Mouse (Mus musculus): ENCODE results near the gene Gm3239. TPM values are rescaled to one million over a fixed set of nuclear protein-coding genes. Genes with fewer than 3 reads are reported as not detected.

Gene Gm3239
- polyA plus RNA-seq (2017; shearing (Covaris generic)): not detected

DNA sequence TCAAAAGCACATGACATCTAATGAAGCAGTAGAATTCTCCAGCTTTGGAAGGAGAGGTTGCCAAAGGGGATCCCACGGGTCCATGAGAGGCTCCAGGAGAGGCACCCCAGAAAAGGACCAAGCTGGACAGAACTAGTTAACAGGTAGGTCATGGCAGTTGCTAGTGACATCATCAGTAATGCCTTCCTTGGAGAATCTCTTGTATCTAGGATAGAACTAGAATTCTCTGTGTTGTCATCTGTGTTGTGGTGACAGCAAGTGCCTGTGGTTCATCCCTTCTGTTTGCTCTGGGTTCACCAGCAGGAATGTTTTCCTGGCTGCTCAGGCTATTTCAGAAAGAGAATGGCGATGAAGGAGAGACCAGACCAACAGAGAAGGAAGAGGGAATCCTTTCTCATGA lies at the start of gene Gm3239:
Gene Gm3239 (plus strand): TSS at position 301 of the 400 bp plus-strand sequence.

DNA sequence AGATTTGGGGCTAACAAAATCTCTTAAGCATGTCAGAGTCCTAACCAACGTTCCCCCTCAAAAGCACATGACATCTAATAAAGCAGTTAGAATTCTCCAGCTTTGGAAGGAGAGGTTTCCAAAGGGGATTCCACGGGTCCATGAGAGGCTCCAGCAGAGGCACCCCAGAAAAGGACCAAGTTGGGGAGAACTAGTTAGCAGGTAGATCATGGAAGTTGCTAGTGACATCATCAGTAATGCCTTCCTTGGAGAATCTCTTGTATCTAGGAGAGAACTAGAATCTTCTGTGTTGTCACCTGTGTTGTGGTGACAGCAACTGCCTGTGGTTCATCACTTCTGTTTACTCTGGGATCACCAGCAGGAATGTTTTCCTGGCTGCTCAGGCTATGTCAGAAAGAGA lies 31.9 kb upstream of the Gm3239 start, which contains the start of gene Gm8159:
Gene Gm8159 (plus strand): TSS at position 301 of the 400 bp plus-strand sequence.

DNA sequence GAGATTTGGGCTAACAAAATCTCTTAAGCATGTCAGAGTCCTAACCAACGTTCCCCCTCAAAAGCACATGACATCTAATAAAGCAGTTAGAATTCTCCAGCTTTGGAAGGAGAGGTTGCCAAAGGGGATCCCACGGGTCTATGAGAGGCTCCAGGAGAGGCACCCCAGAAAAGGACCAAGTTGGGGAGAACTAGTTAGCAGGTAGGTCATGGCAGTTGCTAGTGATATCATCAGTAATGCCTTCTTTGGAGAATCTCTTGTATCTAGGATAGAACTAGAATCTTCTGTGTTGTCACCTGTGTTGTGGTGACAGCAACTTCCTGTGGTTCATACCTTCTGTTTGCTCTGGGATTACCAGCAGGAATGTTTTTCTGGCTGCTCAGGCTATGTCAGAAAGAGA lies 44.9 kb downstream of the Gm3239 start, which contains the start of gene Gm7876:
Gene Gm7876 (plus strand): TSS at position 301 of the 400 bp plus-strand sequence.

Other genes starting within 250 kb of the Gm3239 start
- not detected for gene Gm3164, start 248.7 kb upstream of the Gm3239 start, polyA plus RNA-seq (2017; shearing (Covaris generic))
- gene Gm3173, start 233.2 kb upstream of the Gm3239 start, polyA plus RNA-seq (2017; shearing (Covaris generic)): not detected
- gene Gm3182, start 182.4 kb upstream of the Gm3239 start, polyA plus RNA-seq (2017; shearing (Covaris generic)): not detected
- not detected for gene Gm3047, start 108.8 kb upstream of the Gm3239 start, polyA plus RNA-seq (2017; shearing (Covaris generic))
- gene Gm8159, start 31.8 kb upstream of the Gm3239 start, polyA plus RNA-seq (2017; shearing (Covaris generic)): not detected
- gene Gm7876, start 45.0 kb downstream of the Gm3239 start, polyA plus RNA-seq (2017; shearing (Covaris generic)): not detected
- gene Gm3252, start 62.6 kb downstream of the Gm3239 start, polyA plus RNA-seq (2017; shearing (Covaris generic)): not detected
- gene Gm9602, start 112.1 kb downstream of the Gm3239 start, polyA plus RNA-seq (2017; shearing (Covaris generic)): not detected
- not detected for gene Gm3269, start 173.9 kb downstream of the Gm3239 start, polyA plus RNA-seq (2017; shearing (Covaris generic))
- gene Gm3264, start 191.4 kb downstream of the Gm3239 start, polyA plus RNA-seq (2017; shearing (Covaris generic)): not detected
- gene Gm3278, start 228.2 kb downstream of the Gm3239 start, polyA plus RNA-seq (2017; shearing (Covaris generic)): not detected